Mouse (Mus musculus) hindbrain, postnatal 0 days (tissue): Measurements from ENCODE around the gene Ccdc17. TPM values are rescaled to one million over a fixed set of nuclear protein-coding genes. Genes with fewer than 3 reads are reported as not detected.

Experiments used
- ATAC-seq: fragments of 200-750 bp; cut with Nextera tagmentation; 2 replicates; pipeline ENCODE4 v1.8.0; 2017; ENCODE audit warnings: mild to moderate bottlenecking, moderate TSS enrichment, moderate library complexity
- DNase-seq: peaks from one replicate; pipeline ENCODE4 v3.0.0-alpha.2; 2015; ENCODE audit warnings: low spot score
- H3K27ac ChIP-seq: fragments of 300-500 bp; sonication (generic); 2 replicates; pipeline ENCODE4 v1.5.1; 2014; ENCODE audit warnings: mild to moderate bottlenecking
- H3K27me3 ChIP-seq: fragments of 300-500 bp; sonication (generic); 2 replicates; pipeline ENCODE4 v1.6.1; 2014; ENCODE audit warnings: low read length, mixed read lengths; ENCODE audit not compliant: insufficient read depth
- H3K36me3 ChIP-seq: fragments of 300-500 bp; sonication (generic); 2 replicates; pipeline ENCODE4 v1.6.1; 2014; ENCODE audit warnings: low read length, mixed read lengths; ENCODE audit not compliant: insufficient read depth
- H3K4me1 ChIP-seq: fragments of 300-500 bp; sonication (generic); 2 replicates; pipeline ENCODE4 v1.6.1; 2014; ENCODE audit warnings: antibody characterized with exemption, low read length, mixed read lengths; ENCODE audit not compliant: insufficient read depth
- H3K4me2 ChIP-seq: fragments of 300-500 bp; sonication (generic); 2 replicates; pipeline ENCODE4 v1.6.1; 2014; ENCODE audit warnings: low read depth, mild to moderate bottlenecking, low read length, moderate library complexity, mixed read lengths
- H3K4me3 ChIP-seq: fragments of 300-500 bp; sonication (generic); 2 replicates; pipeline ENCODE4 v1.5.1; 2014; ENCODE audit warnings: low read length
- H3K9ac ChIP-seq: fragments of 300-500 bp; sonication (generic); replicated peaks from 2 replicates; pipeline ENCODE4 v1.6.1; 2014; ENCODE audit warnings: mild to moderate bottlenecking, low read length, moderate library complexity, mixed read lengths
- H3K9me3 ChIP-seq: fragments of 300-500 bp; sonication (generic); 2 replicates; pipeline ENCODE4 v1.6.1; 2016; ENCODE audit warnings: low read length, mixed read lengths
- CTCF ChIP-seq: IDR thresholded peaks from 2 replicates; pipeline ENCODE4 v1.5.1; 2016; ENCODE audit warnings: antibody characterized with exemption, control low read depth, low read depth
- WGBS: fragments of 180-500 bp; shearing (Covaris S2); extraction: QIAGEN DNeasy Blood & Tissue Kit; methylation state at CpG from one replicate; pipeline ENCODE4 v1.1.7; 2014; 5-methylcytosine and 5-hydroxymethylcytosine counted together
- polyA plus RNA-seq: library from polyadenylated mRNA; unstranded; fragments of >200 nt; fragmentation: Nextera tagmentation; extraction: Ambion mirVana; gene quantifications from 2 replicates; pipeline ENCODE4 v1.2.1, GENCODE M21; 2015
- total RNA-seq: library from RNA; depleted of rRNA; stranded (reverse); fragments of >200 nt; gene quantifications from 2 replicates; pipeline ENCODE4 v1.2.3, GENCODE M21; 2014

The Ccdc17 gene
- total and polyA plus RNA-seq, 2 experiments from 2014 or later: 3.7 to 4.2 TPM

- no peak for TF ChIP-seq CTCF
- H3K9me3 ChIP-seq: no peaks in the 10 kb centered on the region
- H3K9ac ChIP-seq: peak overlapping the region; percentile 84
- ATAC-seq: no peak
- peak overlapping the region; percentile 96 for H3K4me3 ChIP-seq
- H3K4me1 ChIP-seq: peaks cover 6% of the 10 kb centered on the region
- peak overlapping the region; percentile 96 for H3K27ac ChIP-seq
- peaks cover 4% of the 10 kb centered on the region; the same call in 1 of the 2 replicates for H3K36me3 ChIP-seq
- peak; percentile 6 for DNase-seq
- WGBS: 5% methylated on average over 15 of the region's 15 CpGs
- peak overlapping the region; percentile 91 for H3K4me2 ChIP-seq
- no peaks in the 10 kb centered on the region for H3K27me3 ChIP-seq
Observed at GRCm38 (mm10) chr4:116558151-116558882, 38.1 kb upstream of the Ccdc17 start.

- ATAC-seq: no peak
- no peak for DNase-seq
- 87% methylated on average over 8 of the region's 8 CpGs for WGBS
- H3K27me3 ChIP-seq: no peaks in the 10 kb centered on the region
- H3K27ac ChIP-seq: no peak overlapping the region
- peaks cover 36% of the 10 kb centered on the region for H3K36me3 ChIP-seq
- H3K4me2 ChIP-seq: peak overlapping the region; percentile 85
- no peak for TF ChIP-seq CTCF
- no peak overlapping the region for H3K9ac ChIP-seq
- H3K4me1 ChIP-seq: peaks cover 4% of the 10 kb centered on the region; the same call in 1 of the 2 replicates
- H3K9me3 ChIP-seq: no peaks in the 10 kb centered on the region
- no peak overlapping the region for H3K4me3 ChIP-seq
Observed at GRCm38 (mm10) chr4:116595793-116596192, 661 bp upstream of the Ccdc17 start.

GRCm38 (mm10) chr4:116596978-116597881, 776 bp downstream of the Ccdc17 start:
- peak; percentile 97 for ATAC-seq
- peak overlapping the region; percentile 83 for H3K27ac ChIP-seq

GRCm38 (mm10) chr4:116612621-116613020, 16.2 kb downstream of the Ccdc17 start:
- TF ChIP-seq CTCF: no peak
- WGBS: 92% methylated on average over 2 of the region's 2 CpGs
- H3K9ac ChIP-seq: no peak overlapping the region
- H3K4me1 ChIP-seq: no peaks in the 10 kb centered on the region
- no peaks in the 10 kb centered on the region for H3K9me3 ChIP-seq
- DNase-seq (no peak), ATAC-seq (no peak)
- H3K27me3 ChIP-seq: no peaks in the 10 kb centered on the region
- H3K27ac ChIP-seq: no peak overlapping the region
- H3K4me3 ChIP-seq: no peak overlapping the region
- H3K36me3 ChIP-seq: peaks cover 31% of the 10 kb centered on the region
- no peak overlapping the region for H3K4me2 ChIP-seq

More at GRCm38 (mm10) chr4:116596978-116597881, 776 bp downstream of the Ccdc17 start:
- peak; percentile 94 for DNase-seq
- Histone ChIP-seq H3K36me3 (peaks cover 38% of the 10 kb centered on the region), H3K4me2 (peak overlapping the region; percentile 85), H3K9ac (peak overlapping the region; percentile 76), H3K4me3 (peak overlapping the region; percentile 68), H3K9me3 (no peaks in the 10 kb centered on the region), H3K27me3 (no peaks in the 10 kb centered on the region), H3K4me1 (peaks cover 4% of the 10 kb centered on the region; the same call in 1 of the 2 replicates)
- TF ChIP-seq CTCF: peak; percentile 44
- under 1% methylated on average over 50 of the region's 50 CpGs for WGBS

DNA sequence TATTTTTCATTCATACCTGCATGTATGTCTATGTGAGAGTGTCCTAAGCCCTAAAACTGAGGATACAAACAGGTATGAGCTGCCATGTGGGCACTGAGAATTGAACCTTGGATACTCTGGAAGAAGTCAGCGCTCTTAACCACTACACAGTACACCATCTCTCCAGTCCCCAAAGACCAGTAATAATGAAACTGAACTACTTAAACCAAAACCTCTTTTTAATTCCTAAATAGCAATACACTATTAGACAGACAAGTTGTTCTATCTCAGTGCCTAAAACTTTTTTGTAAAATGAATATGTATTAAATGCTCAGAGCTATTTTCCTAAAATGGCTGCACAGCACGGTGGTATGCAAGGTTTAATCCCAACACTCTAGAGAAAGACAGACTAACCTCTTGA, 18.8 kb downstream of the Ccdc17 start:
- WGBS: 100% methylated on average over 2 of the region's 2 CpGs
- Histone ChIP-seq H3K9me3 (no peaks in the 10 kb centered on the region), H3K36me3 (peaks cover 26% of the 10 kb centered on the region), H3K27me3 (no peaks in the 10 kb centered on the region), H3K4me1 (no peaks in the 10 kb centered on the region), H3K9ac (no peak overlapping the region), H3K4me3 (no peak overlapping the region), H3K27ac (no peak overlapping the region), H3K4me2 (no peak overlapping the region)
- TF ChIP-seq CTCF: no peak
- DNase-seq: no peak
- ATAC-seq: no peak

GRCm38 (mm10) chr4:116624831-116625230, 28.4 kb downstream of the Ccdc17 start:
- no peaks in the 10 kb centered on the region for H3K9me3 ChIP-seq
- no peak overlapping the region for H3K9ac ChIP-seq
- TF ChIP-seq CTCF: no peak
- ATAC-seq (no peak), DNase-seq (no peak)
- H3K4me3 ChIP-seq: no peak overlapping the region
- no peak overlapping the region for H3K4me2 ChIP-seq
- H3K27me3 ChIP-seq: no peaks in the 10 kb centered on the region
- WGBS: 96% methylated on average over 4 of the region's 4 CpGs
- 0 out of 2 replicates have a peak, but pooled peaks cover 9% of the 10 kb centered on the region for H3K4me1 ChIP-seq
- H3K36me3 ChIP-seq: peaks cover 13% of the 10 kb centered on the region; the same call in 1 of the 2 replicates
- H3K27ac ChIP-seq: no peak overlapping the region
